Mouse (Mus musculus) embryonic stem cell, embryonic (primary cell): Measurements from ENCODE around the gene Hsd17b3.

Experiments
- CTCF ChIA-PET, 4 experiments: fragments of 300-600 bp in 2 of 4; fragments of 350-600 bp in 2 of 4; sonication (Branson Sonifier 250); formaldehyde crosslinking; loops; one replicate each; lab custom pipeline; 2022; ENCODE audit warnings: inconsistent platforms in 2 of 4; lab: Charles Lee
- POLR2A ChIA-PET, 4 experiments: fragments of 300-600 bp in 2 of 4; fragments of 350-600 bp in 2 of 4; sonication (Branson Sonifier 250); formaldehyde crosslinking; loops; one replicate each; lab custom pipeline; 2022; ENCODE audit warnings: antibody characterized with exemption in 4 of 4, inconsistent platforms in 1 of 4; lab: Charles Lee

Hsd17b3 gene

GRCm38 (mm10) chr13:64089130-64089529 lies at the start of gene Hsd17b3:
TSS of gene Hsd17b3 (minus strand) at chr13:64089230.
- ChIA-PET CTCF (interaction anchor here in 2 of 4 experiments (0.6 to 1.7 kb wide), 2 partner anchors 11 to 27 kb away, joined by 3 to 5 read pairs; no protein-coding TSS in a partner anchor), POLR2A (interaction anchor here in 1 of 4 experiments (0.6 to 5.2 kb wide), 2 partner anchors 8 to 66 kb away, joined by 3 to 40 read pairs; no protein-coding TSS in a partner anchor)

- POLR2A ChIA-PET = interaction anchor here in 2 of 4 experiments (0.9 to 1.8 kb wide), 7 partner anchors 10 to 32 kb away, joined by 3 to 10 read pairs (median 4); partner anchors contain the start of gene Habp4 (in 1 of the 2)
- CTCF ChIA-PET = interaction anchor here in 1 of 4 experiments (0.9 kb wide), 1 partner anchor 31 kb away, joined by 3 read pairs; no protein-coding TSS in a partner anchor
Observed at GRCm38 (mm10) chr13:64129616-64130375, 40.8 kb upstream of the Hsd17b3 start.

- ChIA-PET CTCF (interaction anchor here in 1 of 4 experiments (0.9 kb wide), 1 partner anchor 30 kb away, joined by 3 read pairs; no protein-coding TSS in a partner anchor), POLR2A (interaction anchor here in 3 of 4 experiments (0.6 to 1.3 kb wide), 6 partner anchors 11 to 698 kb away, joined by 3 to 6 read pairs (median 4); partner anchors contain the start of gene Habp4 (in 1 of the 3))
Observed at GRCm38 (mm10) chr13:64128858-64129615, 40.0 kb upstream of the Hsd17b3 start, which contains the start of gene Slc35d2. TSS of gene Slc35d2 (minus strand) at chr13:64129368.

DNA sequence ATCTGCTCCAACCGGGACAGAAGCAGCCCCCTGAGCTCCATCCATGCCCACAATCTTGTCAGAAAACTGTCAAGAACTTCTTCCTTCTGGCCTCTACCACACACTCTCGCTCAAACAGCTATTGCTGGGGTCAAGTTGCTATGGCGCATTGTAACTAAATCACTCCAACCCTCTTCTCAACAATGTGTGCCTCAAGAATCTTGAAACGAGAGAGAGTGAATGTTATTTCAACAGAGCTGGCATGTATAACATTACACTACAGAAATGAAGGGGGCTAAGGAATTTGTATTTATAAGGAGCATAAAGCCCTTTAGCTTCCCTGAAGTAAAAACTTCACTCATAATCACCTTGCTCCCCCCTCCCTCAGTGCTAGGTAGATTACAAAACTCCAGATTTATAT lies 37.3 kb upstream of the Hsd17b3 start:
- POLR2A ChIA-PET = interaction anchor here in 3 of 4 experiments (0.7 to 1.8 kb wide), 15 partner anchors 9 to 35 kb away, joined by 3 to 15 read pairs (median 4); partner anchors contain the start of genes Habp4 (in 1 of the 3) and Zfp367 (in 1 of the 3)

DNA sequence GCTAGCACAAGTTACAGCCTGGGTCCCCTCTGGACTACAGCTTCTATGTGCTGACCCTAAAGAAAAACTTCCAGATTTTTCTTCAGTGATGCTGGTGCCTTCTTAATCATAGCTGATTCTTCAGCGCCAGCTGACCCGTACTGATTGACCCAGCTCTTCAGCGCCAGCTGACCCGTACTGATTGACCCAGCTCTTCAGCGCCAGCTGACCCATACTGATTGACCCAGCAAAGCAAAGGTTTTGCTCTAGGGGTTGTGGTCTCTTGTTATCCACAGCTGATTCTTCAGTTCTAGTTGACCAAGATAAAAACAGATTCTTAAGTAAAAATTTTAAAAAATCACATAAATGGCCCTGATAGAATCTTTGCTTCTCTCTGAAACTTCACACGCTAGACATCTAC lies 35.9 kb upstream of the Hsd17b3 start:
- CTCF ChIA-PET = no interaction called here
- POLR2A ChIA-PET = interaction anchor here in 1 of 4 experiments (0.6 to 1.4 kb wide), 4 partner anchors 13 to 857 kb away, joined by 3 to 4 read pairs (median 4); partner anchors contain the start of gene Habp4

More for the DNA sequence above, 37.3 kb upstream of the Hsd17b3 start:
- CTCF ChIA-PET = interaction anchor here in 1 of 4 experiments (1.4 kb wide), 1 partner anchor 27 kb away, joined by 4 read pairs; no protein-coding TSS in a partner anchor

- ChIA-PET CTCF (no interaction called here), POLR2A (interaction anchor here in 1 of 4 experiments (0.6 to 1.4 kb wide), 6 partner anchors 11 to 145 kb away, joined by 3 to 4 read pairs (median 4); partner anchors contain the start of gene Habp4)
Observed at GRCm38 (mm10) chr13:64123491-64124188, 34.6 kb upstream of the Hsd17b3 start.

DNA sequence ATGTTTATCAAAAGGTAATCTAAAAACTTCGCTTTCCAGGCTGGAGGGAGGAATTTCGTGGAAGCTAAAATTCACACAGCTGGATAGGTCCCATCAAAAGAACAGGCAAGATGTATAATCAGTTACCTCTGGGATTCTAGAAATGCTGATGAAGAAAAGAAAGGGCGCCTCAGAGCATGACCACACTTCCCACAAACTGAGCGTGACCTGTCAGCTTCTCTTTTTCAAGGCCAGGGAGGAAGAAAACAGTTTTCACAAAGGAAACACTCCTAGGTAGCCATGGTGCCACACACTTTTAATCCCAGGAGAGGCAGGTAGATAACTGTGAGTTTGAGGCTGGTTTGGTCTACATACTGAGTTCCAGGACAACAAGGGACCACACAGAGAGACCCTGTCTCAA lies 31.7 kb upstream of the Hsd17b3 start:
- CTCF ChIA-PET = interaction anchor here in 1 of 4 experiments (0.6 to 0.7 kb wide), 2 partner anchors 19 to 661 kb away, joined by 3 read pairs; no protein-coding TSS in a partner anchor
- POLR2A ChIA-PET = interaction anchor here in 2 of 4 experiments (0.6 to 1.7 kb wide), 4 partner anchors 10 to 192 kb away, joined by 4 to 8 read pairs (median 5); partner anchors contain the start of gene Aaed1 (in 1 of the 2)

GRCm38 (mm10) chr13:64117442-64117841 lies 28.4 kb upstream of the Hsd17b3 start:
- POLR2A ChIA-PET = interaction anchor here in 3 of 4 experiments (1.0 to 3.3 kb wide), 10 partner anchors 9 to 37 kb away, joined by 3 to 14 read pairs (median 4); partner anchors contain the start of gene Zfp367 (in 1 of the 3)
- CTCF ChIA-PET = interaction anchor here (0.6 to 1.8 kb wide), 16 partner anchors 10 to 1238 kb away, joined by 3 to 10 read pairs (median 4); no protein-coding TSS in a partner anchor

DNA sequence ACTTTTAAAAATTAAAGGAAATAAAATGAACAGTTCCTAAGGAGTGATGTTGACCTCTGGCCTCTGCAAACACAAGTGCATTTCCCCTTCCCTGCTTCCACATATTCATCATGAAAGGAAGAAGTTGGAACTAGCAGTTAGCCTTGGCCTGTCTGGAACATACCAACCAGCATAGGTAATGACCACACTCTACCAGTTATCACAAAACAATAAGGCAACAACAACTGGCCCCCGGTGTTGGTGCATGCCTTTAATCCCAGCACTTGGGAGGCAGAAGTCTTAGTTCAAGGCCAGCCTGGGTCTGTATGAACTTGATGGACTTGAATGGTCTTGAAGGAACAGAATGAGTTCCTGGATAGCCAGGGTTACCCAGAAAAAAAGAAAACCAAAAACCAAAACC lies 21.4 kb upstream of the Hsd17b3 start:
- POLR2A ChIA-PET = interaction anchor here in 2 of 4 experiments (0.9 kb wide), 2 partner anchors 9 to 43 kb away, joined by 3 read pairs; partner anchors contain the start of gene Zfp367 (in 1 of the 2)
- CTCF ChIA-PET = interaction anchor here in 2 of 4 experiments (3.8 to 4.5 kb wide), 2 partner anchors 11 kb away, joined by 16 to 17 read pairs; no protein-coding TSS in a partner anchor

GRCm38 (mm10) chr13:64108381-64108850 lies 19.4 kb upstream of the Hsd17b3 start:
- POLR2A ChIA-PET = interaction anchor here in 2 of 4 experiments (0.6 to 1.8 kb wide), 12 partner anchors 9 to 637 kb away, joined by 3 to 7 read pairs (median 3); partner anchors contain the start of genes Habp4 (in 1 of the 2) and Zfp367 (in 1 of the 2)
- CTCF ChIA-PET = interaction anchor here (0.5 to 4.5 kb wide), 6 partner anchors 9 to 20 kb away, joined by 3 to 17 read pairs (median 12); no protein-coding TSS in a partner anchor

GRCm38 (mm10) chr13:64107535-64107934 lies 18.5 kb upstream of the Hsd17b3 start:
- ChIA-PET CTCF (interaction anchor here (0.6 to 4.5 kb wide), 7 partner anchors 8 to 578 kb away, joined by 3 to 17 read pairs (median 6); no protein-coding TSS in a partner anchor), POLR2A (interaction anchor here in 2 of 4 experiments (0.6 to 1.8 kb wide), 11 partner anchors 12 to 636 kb away, joined by 3 to 7 read pairs (median 3); partner anchors contain the start of genes Cdc14b (in 1 of the 2), Habp4 (in 1 of the 2) and Zfp367 (in 1 of the 2))

DNA sequence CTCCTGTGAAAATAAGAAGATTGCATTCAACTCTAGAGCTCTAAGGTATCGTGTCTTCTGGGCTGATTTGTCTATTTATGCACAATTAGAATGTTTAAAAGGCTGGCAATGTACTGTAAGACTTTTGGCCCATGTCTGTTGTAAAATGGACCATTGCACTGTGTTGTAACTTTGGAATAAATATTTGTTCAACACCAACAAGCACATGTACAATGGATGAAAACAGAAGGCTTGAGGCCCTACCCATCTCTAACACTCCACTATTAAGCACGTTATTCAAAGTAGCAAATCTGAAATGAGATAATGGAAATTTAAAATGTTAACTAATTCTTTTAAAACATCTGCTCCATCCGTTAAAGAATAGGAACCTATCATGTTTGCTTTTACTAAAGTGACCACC lies 18.1 kb upstream of the Hsd17b3 start:
- ChIA-PET POLR2A (interaction anchor here in 2 of 4 experiments (0.6 to 1.8 kb wide), 7 partner anchors 9 to 168 kb away, joined by 3 to 7 read pairs (median 3); partner anchors contain the start of genes Cdc14b (in 1 of the 2) and Habp4 (in 1 of the 2)), CTCF (interaction anchor here (0.6 to 4.5 kb wide), 9 partner anchors 8 to 578 kb away, joined by 3 to 17 read pairs (median 4); no protein-coding TSS in a partner anchor)

- POLR2A ChIA-PET = interaction anchor here in 1 of 4 experiments (0.6 to 1.5 kb wide), 3 partner anchors 11 to 629 kb away, joined by 3 to 4 read pairs (median 3); no protein-coding TSS in a partner anchor
- CTCF ChIA-PET = interaction anchor here in 2 of 4 experiments (0.6 kb wide), 3 partner anchors 132 to 764 kb away, joined by 3 read pairs; no protein-coding TSS in a partner anchor
Observed at GRCm38 (mm10) chr13:64105690-64106089, 16.7 kb upstream of the Hsd17b3 start.

DNA sequence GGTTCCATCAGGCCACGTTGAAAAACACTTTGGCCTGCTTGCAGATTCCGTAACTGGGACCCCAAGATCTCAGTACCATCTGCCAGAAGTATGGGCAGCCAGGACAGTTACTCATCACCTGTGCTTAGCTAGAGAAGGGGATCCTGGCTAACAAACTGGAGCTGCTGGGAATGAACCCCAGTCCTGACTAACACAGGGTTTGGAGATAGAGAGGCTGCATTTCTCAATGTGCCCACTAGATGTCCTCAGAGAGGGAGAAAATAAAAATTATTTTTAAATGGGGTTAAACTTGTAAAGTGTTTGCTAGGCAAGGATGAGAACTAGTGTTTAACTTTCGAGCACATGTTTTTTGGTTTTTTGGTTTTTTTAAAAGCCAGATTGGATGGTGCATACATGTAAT lies 11.2 kb upstream of the Hsd17b3 start:
- CTCF ChIA-PET = interaction anchor here in 3 of 4 experiments (0.6 to 2.5 kb wide), 13 partner anchors 9 to 381 kb away, joined by 3 to 16 read pairs (median 5); partner anchors contain the start of gene Hsd17b3 (in 1 of the 3)

GRCm38 (mm10) chr13:64098992-64099391 lies 10.0 kb upstream of the Hsd17b3 start:
- POLR2A ChIA-PET = interaction anchor here in 2 of 4 experiments (0.6 to 2.1 kb wide), 3 partner anchors 9 to 187 kb away, joined by 4 to 7 read pairs (median 4); no protein-coding TSS in a partner anchor
- CTCF ChIA-PET = interaction anchor here (0.5 to 2.5 kb wide), 62 partner anchors 9 to 1172 kb away, joined by 3 to 17 read pairs (median 4); partner anchors contain the start of genes Aaed1 (in 2 of the 4), Zfp367 (in 2 of the 4) and Hsd17b3 (in 1 of the 4)

More for the DNA sequence above, 11.2 kb upstream of the Hsd17b3 start:
- POLR2A ChIA-PET = interaction anchor here in 3 of 4 experiments (0.6 to 2.1 kb wide), 3 partner anchors 17 to 375 kb away, joined by 3 to 7 read pairs (median 4); no protein-coding TSS in a partner anchor
